Mouse (Mus musculus) gastrocnemius, postnatal 10 days (tissue): Measurements from ENCODE around the gene Rrp36. TPM values are rescaled to one million over a fixed set of nuclear protein-coding genes. Genes with fewer than 3 reads are reported as not detected.

Experiments
- DNase-seq: peaks from one replicate; pipeline ENCODE4 v3.0.0; 2021; ENCODE audit warnings: mixed read lengths
- long read RNA-seq, 2 experiments: library from polyadenylated mRNA; stranded (forward); transcript quantifications; one replicate each; pipeline ENCODE4 v2.0.0; 2021
- total RNA-seq, 2 experiments: library from RNA; stranded (reverse); gene quantifications; 2 replicates each; pipeline ENCODE4 v1.2.3; 2021

Gene Rrp36
- total RNA-seq = 10 to 100 TPM; 12.8 to 18.2 TPM
- long read RNA-seq, experiment 1, transcript Rrp36-201 (7 exons, 1,195 nt) = major isoform, 8 of 24 reads
- long read RNA-seq, experiment 1, partial matches to known transcripts = 5 of 24 reads
- long read RNA-seq, experiment 1, other reads (novel, unspliced or antisense) = 9 of 24 reads
- long read RNA-seq, experiment 2, transcript Rrp36-201 (7 exons, 1,195 nt) = major isoform, 17 of 22 reads
- long read RNA-seq, experiment 2, partial matches to known transcripts = 1 of 22 reads
- long read RNA-seq, experiment 2, other reads (novel, unspliced or antisense) = 4 of 22 reads

- peak; percentile 91 for DNase-seq
These were observed at the start of gene Rrp36 for GRCm38 (mm10) chr17:46673850-46674529. Rrp36 (minus strand) TSS chr17:46674352.

DNA sequence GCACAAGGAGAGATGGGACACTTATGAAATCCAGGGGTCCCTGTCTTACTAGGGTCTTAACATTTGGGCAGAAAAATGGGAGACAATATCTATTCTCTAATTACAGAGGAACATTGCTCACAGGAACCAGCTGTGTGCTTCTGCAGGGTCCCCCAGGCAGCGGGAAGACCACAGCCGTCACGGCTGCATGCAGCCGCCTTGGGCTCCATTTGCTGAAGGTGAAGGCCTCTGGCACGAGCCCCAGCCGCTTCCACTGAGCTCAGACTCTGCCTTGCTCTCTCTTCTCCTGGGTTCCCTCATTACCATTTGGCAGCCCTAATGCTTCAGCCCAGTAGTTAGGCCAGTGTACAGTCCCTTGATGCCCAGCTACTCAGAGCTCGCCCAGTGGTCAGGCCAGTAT lies 46.9 kb upstream of the Rrp36 start:
- DNase-seq = no peak

GRCm38 (mm10) chr17:46714756-46715481 lies 40.8 kb upstream of the Rrp36 start:
- DNase-seq = no peak

DNA sequence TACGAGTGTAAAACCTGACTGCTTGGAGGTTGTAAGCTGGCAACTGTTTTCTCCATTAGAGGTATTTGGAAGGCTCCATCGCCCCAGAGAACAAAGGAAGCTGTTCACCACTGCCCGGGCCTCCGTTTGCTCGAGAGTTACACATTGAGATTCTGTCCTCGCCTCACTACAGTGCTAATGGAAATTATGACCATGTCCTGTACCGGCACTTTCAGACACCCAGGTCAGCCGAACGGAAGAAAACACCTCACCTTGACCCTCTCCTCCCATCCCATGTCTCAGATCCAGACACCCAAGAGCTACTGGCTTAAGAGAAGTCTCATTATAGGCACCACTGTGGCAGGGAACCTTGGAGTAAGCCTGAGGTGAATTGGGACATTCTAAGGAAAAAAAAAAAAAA lies 39.7 kb upstream of the Rrp36 start:
- no peak for DNase-seq

DNA sequence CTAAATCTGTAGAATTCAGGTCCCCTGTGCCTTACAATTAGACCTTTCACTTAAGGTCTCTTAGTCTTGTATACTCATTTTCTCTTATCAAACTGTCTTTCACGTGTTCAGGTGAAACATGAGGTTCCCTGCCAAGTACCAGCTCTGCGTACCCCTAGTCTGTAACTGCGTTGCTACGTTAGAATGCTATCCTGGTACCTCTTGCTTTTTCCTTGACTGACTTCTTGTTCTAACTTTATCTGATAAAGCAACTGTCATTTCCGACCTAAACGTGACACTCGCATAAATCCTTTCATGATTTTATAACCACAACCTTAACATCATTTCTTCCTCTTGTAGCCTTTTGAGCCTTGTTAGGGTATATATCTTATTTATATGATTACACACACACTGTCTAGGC lies 38.3 kb upstream of the Rrp36 start:
- no peak for DNase-seq

DNA sequence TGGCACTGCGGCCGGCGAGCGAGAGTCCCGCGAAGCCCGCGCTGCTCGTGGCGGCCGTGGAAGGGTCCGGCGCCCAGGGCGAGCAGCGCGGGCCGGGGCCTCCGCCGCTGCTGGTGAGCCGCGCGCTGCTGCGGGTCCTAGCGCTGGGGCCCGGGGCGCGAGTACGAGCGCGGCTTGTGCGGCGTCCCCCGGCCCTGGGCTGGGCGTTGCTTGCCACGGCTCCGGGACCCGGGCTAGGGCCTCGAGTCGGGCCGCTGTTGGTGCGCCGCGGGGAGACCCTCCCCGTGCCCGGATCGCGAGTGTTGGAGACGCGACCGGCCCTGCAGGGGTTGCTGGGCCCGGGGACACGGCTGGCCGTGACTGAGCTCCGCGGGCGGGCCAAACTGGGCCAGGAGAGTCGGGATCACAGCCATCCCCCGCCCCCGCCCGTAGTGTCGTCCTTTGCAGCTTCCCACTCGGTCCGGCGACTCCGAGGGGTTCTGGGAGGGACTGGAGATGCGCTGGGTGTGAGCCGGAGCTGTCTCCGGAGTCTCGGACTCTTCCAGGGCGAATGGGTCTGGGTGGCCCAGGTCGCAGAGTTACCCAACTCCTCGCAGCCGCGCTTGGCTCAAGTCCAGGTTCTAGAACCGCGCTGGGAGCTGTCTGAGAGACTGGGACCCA lies 37.6 kb upstream of the Rrp36 start:
- DNase-seq = peak; percentile 73

- DNase-seq = peak; percentile 96
These were observed 36.9 kb upstream of the Rrp36 start, which contains the start of gene Pex6 for GRCm38 (mm10) chr17:46710959-46711597. Pex6 (plus strand) TSS chr17:46711463.

- DNase-seq = no peak
These were observed 32.4 kb upstream of the Rrp36 start for GRCm38 (mm10) chr17:46706375-46707089.

DNA sequence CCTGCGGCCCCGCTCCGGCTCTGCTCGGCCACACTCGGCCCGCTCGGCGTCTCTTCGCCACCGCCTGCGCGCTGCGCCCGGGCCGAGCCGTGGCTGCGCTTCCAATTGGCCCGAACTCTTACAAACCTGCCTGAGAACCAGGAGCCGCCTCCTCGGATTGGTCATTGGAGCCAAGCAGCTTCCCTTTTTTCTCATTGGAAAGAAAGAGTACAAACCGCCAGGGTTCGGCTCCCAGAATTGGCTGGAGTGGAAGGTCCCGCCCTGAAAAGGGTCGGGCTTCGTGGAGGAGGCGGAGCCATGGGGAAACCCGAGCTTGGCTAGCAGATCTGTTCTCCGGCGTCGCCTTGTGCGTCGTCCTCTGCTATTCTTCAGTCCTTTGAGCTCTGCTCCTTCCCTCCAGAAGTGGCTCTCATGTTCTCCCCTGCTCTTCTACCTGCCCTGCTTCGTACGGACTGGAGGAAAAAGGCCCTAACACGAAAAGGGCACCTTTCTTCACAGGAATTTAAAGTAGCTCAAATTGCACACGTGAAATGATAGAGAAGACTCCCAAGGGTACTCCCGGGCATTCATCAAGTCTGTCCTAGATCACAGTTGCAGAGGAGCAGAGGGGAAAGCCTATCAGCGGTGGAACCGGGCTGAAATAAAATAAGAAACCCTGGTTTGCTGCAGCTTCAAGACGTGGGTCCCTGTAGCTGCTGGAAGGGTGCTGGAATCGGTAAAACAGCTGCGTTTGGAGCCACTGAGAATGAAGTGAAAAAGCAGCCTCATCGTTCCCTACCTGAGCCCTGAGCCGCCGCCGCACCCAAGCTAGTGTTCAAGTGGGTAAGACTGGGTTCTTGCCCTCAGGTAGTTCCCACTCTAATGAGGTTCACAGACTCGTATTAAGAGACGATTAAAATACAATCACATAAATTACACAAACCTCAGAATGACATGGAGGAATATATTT lies 31.0 kb upstream of the Rrp36 start, which contains the start of gene Ppp2r5d:
Gene Ppp2r5d (minus strand): TSS at position 225 of the 949 bp plus-strand sequence.
- DNase-seq = peak; percentile 92

DNA sequence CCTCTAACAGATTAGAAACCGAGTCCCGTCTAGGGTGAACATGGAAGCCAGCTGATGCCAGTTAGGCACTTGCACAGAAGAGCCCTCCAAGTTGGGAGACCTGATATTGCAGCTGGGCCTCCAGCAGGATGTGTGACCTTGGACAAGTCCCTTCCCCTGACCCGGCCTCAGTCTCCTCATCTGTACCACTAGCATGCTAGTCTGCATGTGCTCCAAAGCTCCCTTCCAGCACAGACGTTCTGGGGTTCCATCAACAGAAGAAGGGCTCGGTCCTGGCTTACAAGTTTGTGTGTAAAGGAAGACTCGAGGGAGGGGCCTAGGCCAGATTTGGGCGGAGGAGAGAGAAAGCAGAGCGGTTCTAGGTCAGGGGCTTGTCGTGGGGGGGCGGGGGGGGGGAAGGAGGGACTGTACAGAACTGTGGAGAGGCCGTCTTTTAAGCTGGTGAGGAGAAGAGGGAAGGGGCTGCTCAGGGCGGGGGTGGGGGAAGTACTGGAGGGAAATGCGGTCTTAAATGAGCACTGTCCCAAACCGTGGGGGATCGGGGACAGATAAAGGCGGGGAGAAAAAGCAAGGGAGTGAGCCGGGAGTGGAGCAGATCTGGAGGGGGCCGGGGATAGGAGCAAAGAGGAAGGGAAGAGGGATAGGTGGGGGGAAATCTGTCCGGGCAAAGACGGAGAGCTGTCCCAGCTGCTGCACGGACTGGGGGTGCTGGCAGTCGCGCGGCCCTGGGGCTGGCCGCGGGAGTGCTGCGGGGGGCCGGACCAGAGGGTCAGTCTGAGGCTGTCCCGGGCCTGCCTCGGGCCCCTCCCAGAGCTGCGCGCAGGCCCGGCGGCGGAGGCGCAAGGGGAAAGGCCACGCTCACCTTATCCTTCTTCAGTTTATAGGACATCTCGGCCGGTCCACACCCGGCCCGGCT lies 30.1 kb upstream of the Rrp36 start:
- DNase-seq = no peak

- no peak for DNase-seq
These were observed 28.4 kb upstream of the Rrp36 start for GRCm38 (mm10) chr17:46702506-46702905.

- DNase-seq = no peak
These were observed 27.9 kb upstream of the Rrp36 start for GRCm38 (mm10) chr17:46702100-46702499.

GRCm38 (mm10) chr17:46701489-46701888 lies 27.3 kb upstream of the Rrp36 start:
- DNase-seq = no peak

- no peak for DNase-seq
These were observed 25.8 kb upstream of the Rrp36 start for GRCm38 (mm10) chr17:46699912-46700311.

DNA sequence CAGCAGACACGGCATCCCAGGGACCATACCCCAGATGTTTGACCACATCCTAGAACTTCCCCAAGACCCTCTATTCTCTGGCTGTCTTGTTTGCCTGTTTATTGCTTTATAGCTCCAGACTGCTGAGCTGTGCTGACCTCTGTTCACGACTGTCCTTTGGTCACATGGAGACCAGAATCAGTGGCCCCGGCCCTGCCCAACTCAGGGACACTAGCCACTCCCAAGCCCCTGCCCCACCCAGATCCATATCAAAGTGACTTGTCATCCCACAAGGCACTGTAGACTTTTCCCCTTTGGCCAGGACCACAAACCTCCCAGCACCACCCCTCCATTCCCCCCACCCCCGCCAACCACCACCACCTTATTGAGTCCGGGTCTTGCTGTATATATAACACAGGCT lies 25.1 kb upstream of the Rrp36 start:
- DNase-seq = no peak

GRCm38 (mm10) chr17:46698515-46698914 lies 24.4 kb upstream of the Rrp36 start:
- DNase-seq = no peak

DNA sequence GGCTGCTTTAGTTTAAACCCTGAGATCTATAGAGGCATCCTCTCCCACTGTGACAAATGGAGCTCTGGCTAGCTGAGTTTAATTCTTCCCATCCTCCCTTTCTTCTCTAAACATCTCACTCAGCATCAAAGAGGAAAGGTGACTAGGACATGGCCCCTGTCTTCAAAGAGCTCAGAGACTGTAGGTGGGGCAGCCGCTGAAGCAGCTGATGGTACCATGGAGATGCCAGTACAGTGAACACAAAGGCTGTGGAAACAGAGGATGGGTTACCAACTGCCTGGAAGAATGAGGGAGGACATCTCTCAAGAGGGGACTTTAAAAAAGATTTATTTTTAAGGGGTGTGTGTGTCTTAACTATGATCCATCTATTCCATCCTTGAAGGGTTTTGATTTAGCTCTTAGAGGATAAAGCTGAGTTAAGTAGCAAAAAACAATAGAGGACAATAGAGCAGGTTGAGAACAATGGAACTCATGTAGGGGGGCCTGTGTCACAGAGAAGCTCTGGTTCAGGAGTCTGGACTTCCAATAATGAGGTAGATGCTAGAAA lies 20.4 kb upstream of the Rrp36 start:
- no peak for DNase-seq

DNA sequence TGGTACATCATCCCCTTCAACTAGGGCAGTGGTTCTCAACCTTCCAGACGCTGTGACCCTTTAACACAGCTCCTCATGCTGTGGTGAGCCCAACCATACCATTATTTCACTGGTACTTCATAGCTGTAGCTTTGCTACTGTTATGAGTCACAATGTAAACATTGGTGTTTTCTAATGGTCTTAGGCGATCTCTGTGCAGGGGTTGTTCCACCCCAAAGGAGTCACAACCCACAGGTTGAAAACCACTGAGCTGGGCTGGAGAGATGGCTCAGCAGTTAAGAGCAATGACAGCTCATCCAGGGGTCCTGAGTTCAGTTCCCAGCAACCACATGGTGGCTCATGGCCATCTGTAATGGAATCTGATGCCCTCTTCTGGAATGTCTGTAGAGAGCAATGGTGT lies 17.2 kb upstream of the Rrp36 start:
- no peak for DNase-seq

DNA sequence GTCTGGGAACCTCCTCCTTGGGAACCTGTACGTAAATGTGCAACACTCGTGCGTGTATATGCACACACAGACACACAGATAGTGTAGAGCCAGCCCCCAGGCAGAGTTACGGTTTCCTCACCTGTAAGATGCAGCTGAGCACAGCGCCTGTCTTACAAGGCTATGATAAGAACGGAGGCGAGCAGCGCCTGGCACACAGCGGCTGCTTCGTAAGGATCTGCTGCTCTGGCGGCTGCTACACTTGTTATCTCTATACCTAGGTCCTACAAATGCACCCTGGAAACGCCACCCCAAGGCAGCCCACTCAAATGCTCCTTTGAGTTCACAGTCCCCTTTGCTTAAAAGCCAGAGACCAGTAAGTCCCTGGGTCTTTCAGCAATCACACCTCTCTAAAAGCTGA lies 16.5 kb upstream of the Rrp36 start:
- DNase-seq = no peak
